Mouse (Mus musculus) hindbrain, embryonic 16.5 days (tissue): ENCODE measurements around the gene Tppp. TPM values are rescaled to one million over a fixed set of nuclear protein-coding genes. Genes with fewer than 3 reads are reported as not detected.
"Not testable (repeated sequence)": the region's sequence is repeated elsewhere in the genome, so short reads cannot be mapped to it uniquely, and the experiment has no call there.

Experiments used
- ATAC-seq: fragments of 200-750 bp; cut with Nextera tagmentation; 2 replicates; pipeline ENCODE4 v1.8.0; 2017; ENCODE audit warnings: moderate TSS enrichment, moderate library complexity
- H3K27ac ChIP-seq: fragments of 300-500 bp; sonication (generic); 2 replicates; pipeline ENCODE4 v1.5.1; 2014; ENCODE audit warnings: low read depth, mild to moderate bottlenecking, control low read depth, low read length, moderate library complexity
- H3K27me3 ChIP-seq: fragments of 300-500 bp; sonication (generic); replicated peaks from 2 replicates; pipeline ENCODE4 v1.6.1; 2014; ENCODE audit warnings: low read length; ENCODE audit not compliant: control insufficient read depth, insufficient read depth
- H3K36me3 ChIP-seq: fragments of 300-500 bp; sonication (generic); 2 replicates; pipeline ENCODE4 v1.6.1; 2014; ENCODE audit warnings: mild to moderate bottlenecking, low read length, moderate library complexity, mixed read lengths; ENCODE audit not compliant: control insufficient read depth, insufficient read depth
- H3K4me1 ChIP-seq: fragments of 300-500 bp; sonication (generic); 2 replicates; pipeline ENCODE4 v1.6.1; 2014; ENCODE audit warnings: low read depth, low read length; ENCODE audit not compliant: control insufficient read depth, insufficient read depth
- H3K4me2 ChIP-seq: fragments of 300-500 bp; sonication (generic); 2 replicates; pipeline ENCODE4 v1.6.1; 2014; ENCODE audit warnings: mild to moderate bottlenecking, low read length, control low read depth, moderate library complexity
- H3K4me3 ChIP-seq: fragments of 300-500 bp; sonication (generic); 2 replicates; pipeline ENCODE4 v1.5.1; 2014; ENCODE audit warnings: mild to moderate bottlenecking, low read length, control low read depth, moderate library complexity
- H3K9ac ChIP-seq: fragments of 300-500 bp; sonication (generic); 2 replicates; pipeline ENCODE4 v1.6.1; 2014; ENCODE audit warnings: low read depth, mild to moderate bottlenecking, control low read depth, low read length, moderate library complexity
- H3K9me3 ChIP-seq: fragments of 300-500 bp; sonication (generic); 2 replicates; pipeline ENCODE4 v1.6.1; 2014; ENCODE audit warnings: mild to moderate bottlenecking, low read length, moderate library complexity; ENCODE audit not compliant: control insufficient read depth
- WGBS: fragments of 180-500 bp; shearing (Covaris S2); extraction: QIAGEN DNeasy Blood & Tissue Kit; methylation state at CpG from one replicate; pipeline ENCODE4 v1.1.7; 2014; 5-methylcytosine and 5-hydroxymethylcytosine counted together
- polyA plus RNA-seq: library from polyadenylated mRNA; unstranded; fragments of >200 nt; fragmentation: Nextera tagmentation; extraction: Ambion mirVana; gene quantifications from 2 replicates; pipeline ENCODE4 v1.2.1, GENCODE M21; 2015

The Tppp gene
- polyA plus RNA-seq, 1 experiment from 2014 or later: 13.9 TPM

DNA sequence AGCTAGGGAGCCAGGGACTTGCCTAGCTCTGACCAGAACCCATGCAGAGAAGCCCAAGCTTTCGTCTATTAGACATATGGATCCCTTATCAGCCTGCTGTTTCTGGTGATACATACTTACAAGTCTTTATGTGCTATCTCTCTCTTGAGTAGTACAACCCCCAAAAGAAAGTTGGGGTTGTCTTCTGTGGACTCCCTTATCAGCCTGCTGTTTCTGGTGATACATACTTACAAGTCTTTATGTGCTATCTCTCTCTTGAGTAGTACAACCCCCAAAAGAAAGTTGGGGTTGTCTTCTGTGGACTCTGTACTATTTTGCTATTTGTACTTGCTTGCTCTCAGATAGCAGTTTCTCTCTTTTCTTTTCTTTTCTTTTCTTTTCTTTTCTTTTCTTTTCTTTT is 62.0 kb downstream of the Tppp start:
- ATAC-seq, H3K4me2 ChIP-seq, H3K27me3 ChIP-seq, H3K27ac ChIP-seq, H3K4me1 ChIP-seq, H3K9me3 ChIP-seq, H3K9ac ChIP-seq, H3K4me3 ChIP-seq, H3K36me3 ChIP-seq: not testable (repeated sequence)
- WGBS: 90% methylated on average over 1 of the region's 1 CpGs

DNA sequence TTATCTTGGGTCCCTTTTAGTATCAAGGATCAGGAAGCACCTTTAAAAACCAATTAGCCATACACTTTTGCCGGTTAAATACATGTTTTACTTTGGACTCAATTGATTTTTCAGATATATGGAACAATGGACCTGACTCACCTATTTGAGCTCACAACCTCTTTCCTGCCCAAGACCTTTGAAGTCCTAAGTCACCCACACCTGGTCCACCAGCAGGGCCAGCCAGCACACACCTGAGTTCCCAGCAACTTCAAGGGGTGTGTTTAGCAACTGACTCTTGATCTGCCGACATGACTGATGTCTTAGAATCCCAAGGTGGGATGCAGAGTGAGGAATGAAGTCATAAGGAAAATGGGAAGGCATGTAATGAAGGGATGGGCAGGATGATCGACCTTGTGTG is 62.5 kb downstream of the Tppp start:
- Histone ChIP-seq H3K4me2 (no peak overlapping the region), H3K9me3 (no peaks in the 10 kb centered on the region), H3K27ac (no peak overlapping the region), H3K4me1 (no peaks in the 10 kb centered on the region), H3K36me3 (no peaks in the 10 kb centered on the region), H3K4me3 (no peak overlapping the region), H3K27me3 (no peaks in the 10 kb centered on the region), H3K9ac (no peak overlapping the region)
- ATAC-seq: no peak
- 80% methylated on average over 3 of the region's 3 CpGs for WGBS

DNA sequence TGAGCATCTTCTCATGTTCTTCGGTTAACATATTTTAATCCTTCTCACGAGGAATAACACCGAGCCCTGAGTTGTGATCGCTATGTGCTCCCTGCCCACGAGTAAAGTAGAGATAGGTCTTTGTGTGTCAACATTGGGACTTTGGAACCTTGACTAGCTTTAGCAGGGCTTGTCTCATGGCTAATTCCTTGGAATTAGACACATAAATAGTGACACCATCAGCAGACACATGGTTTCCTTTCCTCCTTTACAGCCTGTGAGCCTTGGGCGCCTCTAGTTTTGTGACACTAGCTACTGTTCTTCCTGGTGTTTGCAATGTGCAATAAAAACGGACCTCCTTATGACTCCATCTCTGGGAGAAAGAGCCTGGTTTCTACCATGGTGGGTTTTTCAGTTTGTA is 64.2 kb downstream of the Tppp start:
- no peak overlapping the region for H3K4me2 ChIP-seq
- H3K9ac ChIP-seq: no peak overlapping the region
- WGBS: 90% methylated on average over 7 of the region's 7 CpGs

More for the DNA sequence above, 64.2 kb downstream of the Tppp start:
- Histone ChIP-seq H3K4me1 (no peaks in the 10 kb centered on the region), H3K4me3 (no peak overlapping the region), H3K27ac (no peak overlapping the region), H3K27me3 (no peaks in the 10 kb centered on the region), H3K9me3 (no peaks in the 10 kb centered on the region), H3K36me3 (no peaks in the 10 kb centered on the region)
- ATAC-seq: no peak

Other genes with a start within 250 kb of the Tppp start
- 16.9 and 18.2 TPM in 2 replicates for gene Nkd2, start 161.8 kb upstream of the Tppp start, polyA plus RNA-seq
- 11.5 and 12.2 TPM in 2 replicates for gene Trip13, start 71.6 kb upstream of the Tppp start, polyA plus RNA-seq
- 78.4 and 86.8 TPM in 2 replicates for gene Brd9, start 71.6 kb upstream of the Tppp start, polyA plus RNA-seq
- gene Zdhhc11, start 45.6 kb upstream of the Tppp start, polyA plus RNA-seq: not detected in 2 replicates
- gene Cep72, start 52.9 kb downstream of the Tppp start, polyA plus RNA-seq: 6.8 and 7.2 TPM in 2 replicates
- gene Slc9a3, start 112.0 kb downstream of the Tppp start, polyA plus RNA-seq: 0.20 and 0.64 TPM in 2 replicates
- gene Exoc3, start 199.3 kb downstream of the Tppp start, polyA plus RNA-seq: 117 and 118 TPM in 2 replicates